Mouse (Mus musculus): ENCODE results near the gene Spaca7.
"Not testable (repeated sequence)": the region's sequence is repeated elsewhere in the genome, so short reads cannot be mapped to it uniquely, and the experiment has no call there.

Spaca7 gene

GRCm38 (mm10) chr8:12572814-12573534 lies at the start of gene Spaca7:
TSS of gene Spaca7 (plus strand) at chr8:12573029.
- DNase-seq (ENCODE audit: low spot score) = no peak

DNA sequence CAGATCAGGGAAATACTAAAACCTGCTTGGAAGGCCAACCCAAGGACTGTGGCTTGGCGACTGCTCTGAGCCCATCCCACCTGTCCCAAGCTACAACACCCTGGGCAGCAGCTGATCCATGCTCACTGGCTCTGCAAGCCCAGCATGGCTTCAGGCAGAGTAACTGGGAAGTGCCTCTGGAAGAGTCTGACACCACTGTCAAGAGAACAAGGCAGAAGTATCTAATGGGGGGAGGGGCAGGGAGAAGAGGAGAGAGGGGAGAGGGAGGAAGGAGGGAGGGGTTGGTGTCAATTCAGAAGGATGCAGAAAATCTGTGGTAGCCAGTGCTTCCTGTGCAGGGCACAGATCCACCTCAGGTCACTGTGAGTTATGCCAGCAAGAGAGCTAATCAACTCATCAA lies 48.5 kb upstream of the Spaca7 start:
- no peak for DNase-seq (ENCODE audit: low spot score)

DNA sequence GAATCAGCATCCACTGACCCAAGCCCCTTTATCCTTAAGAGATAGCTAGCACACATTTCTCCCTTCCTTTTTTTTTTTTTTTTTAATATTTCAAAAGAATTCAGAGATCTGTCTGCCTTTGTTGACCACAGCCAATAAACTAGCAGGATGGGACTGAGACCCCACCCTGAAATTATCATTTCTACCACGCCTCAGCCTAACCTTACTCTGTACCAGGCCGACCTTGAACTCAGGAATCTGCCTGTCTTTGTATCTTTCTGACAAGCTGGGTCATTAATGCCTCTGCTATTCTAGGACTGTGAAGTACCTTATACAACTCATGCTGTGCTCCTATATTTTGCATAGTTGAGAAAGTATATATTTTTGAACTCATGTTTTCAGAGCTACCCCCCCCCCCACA lies 44.2 kb upstream of the Spaca7 start:
- DNase-seq (ENCODE audit: low spot score) = no peak

DNA sequence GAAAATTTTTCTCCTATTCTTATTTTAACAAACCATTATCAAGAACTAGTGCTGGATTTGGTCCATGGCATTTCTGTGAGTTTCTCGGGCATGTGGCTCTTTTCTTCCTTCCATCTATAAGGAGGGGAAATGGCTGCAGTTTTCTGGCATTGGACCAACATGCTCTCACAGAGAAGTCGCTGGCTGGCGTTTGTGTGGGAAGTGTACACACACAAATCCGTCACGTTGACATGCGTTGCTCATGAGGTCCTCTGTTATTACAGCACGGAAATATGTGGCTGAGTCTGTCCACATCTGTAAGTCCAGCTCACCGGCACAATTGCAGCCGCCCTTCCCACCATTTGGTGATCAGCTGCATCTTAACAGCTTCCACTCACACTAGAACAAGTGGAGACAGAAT lies 37.2 kb upstream of the Spaca7 start:
- no peak for DNase-seq (ENCODE audit: low spot score)

DNA sequence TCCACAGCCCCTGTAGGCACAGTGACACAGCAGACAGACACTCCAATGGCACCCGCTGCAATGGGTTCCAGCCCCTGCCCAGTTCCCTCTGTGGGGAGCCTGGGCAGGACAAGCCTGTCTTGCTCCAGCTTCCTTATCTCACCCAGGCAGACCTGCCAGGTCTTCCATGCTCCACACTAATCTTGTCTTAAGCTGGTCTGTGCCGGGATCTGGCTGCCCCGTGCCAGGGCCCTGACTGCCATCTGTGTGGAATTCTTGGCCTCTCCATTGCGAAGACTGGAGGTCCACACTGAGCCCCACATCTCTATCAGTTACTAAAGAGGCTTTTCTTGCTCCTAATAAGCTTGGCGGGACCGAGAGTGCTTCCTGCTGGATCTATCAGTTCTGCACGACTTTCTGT lies 36.5 kb upstream of the Spaca7 start:
- no peak for DNase-seq (ENCODE audit: low spot score)

DNA sequence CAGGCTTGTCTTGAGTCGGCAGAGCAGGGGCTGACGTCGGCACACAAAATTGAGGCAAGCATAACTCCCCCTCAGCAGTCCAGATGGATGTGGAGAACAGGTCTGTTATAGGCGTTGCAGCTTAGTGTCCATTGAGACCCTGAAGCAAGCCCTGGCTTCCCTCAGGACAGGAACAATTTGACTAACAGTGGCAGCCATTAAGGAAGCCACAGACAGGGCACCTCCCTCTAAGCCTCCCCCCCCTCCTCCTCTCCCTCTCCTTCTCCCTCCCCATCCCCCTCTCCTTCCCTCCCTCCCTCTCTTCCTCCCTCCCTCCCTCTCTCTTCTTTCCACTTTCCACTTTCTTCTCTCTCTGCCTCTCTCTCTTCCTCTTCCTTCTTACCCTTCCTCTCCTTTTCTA lies 27.6 kb upstream of the Spaca7 start:
- no peak for DNase-seq (ENCODE audit: low spot score)

- no peak for DNase-seq (ENCODE audit: low spot score)
Observed at GRCm38 (mm10) chr8:12545671-12546070, 27.2 kb upstream of the Spaca7 start.

- DNase-seq (ENCODE audit: low spot score) = no peak
Observed at GRCm38 (mm10) chr8:12547466-12548220, 25.2 kb upstream of the Spaca7 start.

GRCm38 (mm10) chr8:12548255-12548654 lies 24.6 kb upstream of the Spaca7 start:
- no peak for DNase-seq (ENCODE audit: low spot score)

DNA sequence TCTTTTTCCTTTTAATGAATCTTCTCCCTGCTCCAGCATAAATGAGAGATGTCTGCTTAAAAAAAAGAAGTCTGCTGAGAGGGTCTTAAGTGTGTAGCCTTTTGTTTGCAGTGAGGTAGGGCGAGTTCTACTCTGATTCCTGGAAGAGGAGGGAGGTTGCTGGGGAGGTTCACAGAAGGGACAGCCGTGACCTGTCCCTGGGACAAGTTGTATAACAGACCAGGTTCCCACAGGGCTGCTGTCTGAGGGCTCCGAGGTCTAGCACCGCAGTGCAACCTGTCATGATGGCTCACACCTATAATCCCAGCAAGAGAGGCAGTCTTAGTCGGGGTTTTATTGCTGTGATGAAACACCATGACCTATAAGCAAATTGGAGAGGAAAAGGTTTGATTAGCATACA lies 24.1 kb upstream of the Spaca7 start:
- no peak for DNase-seq (ENCODE audit: low spot score)

- DNase-seq (ENCODE audit: low spot score) = no peak
Observed at GRCm38 (mm10) chr8:12555515-12556145, 17.2 kb upstream of the Spaca7 start.

- DNase-seq (ENCODE audit: low spot score) = no peak
Observed at GRCm38 (mm10) chr8:12558786-12559185, 14.0 kb upstream of the Spaca7 start.

- peak; percentile 67 for DNase-seq (ENCODE audit: low spot score)
Observed at GRCm38 (mm10) chr8:12561403-12561960, 11.3 kb upstream of the Spaca7 start.

DNA sequence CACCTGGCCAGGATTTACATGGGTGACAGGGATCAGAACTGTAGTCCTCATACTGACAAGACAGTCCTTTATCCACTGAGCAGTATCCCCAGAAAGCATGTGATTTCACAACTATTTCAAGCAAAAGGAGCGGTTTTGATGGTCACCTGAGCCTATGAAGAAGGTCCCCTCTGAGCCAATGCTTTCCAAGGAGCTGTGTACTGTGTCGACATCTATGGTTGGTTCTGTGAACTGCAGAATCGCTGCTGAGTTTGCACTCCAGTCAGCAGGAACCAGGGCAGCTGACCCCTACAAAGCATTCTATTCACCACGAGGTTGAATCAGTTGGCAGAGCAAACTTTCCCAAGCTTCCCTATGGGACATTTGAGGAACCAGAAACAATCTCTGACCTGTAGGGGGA lies 8.5 kb upstream of the Spaca7 start:
- peak; percentile 37 for DNase-seq (ENCODE audit: low spot score)

DNA sequence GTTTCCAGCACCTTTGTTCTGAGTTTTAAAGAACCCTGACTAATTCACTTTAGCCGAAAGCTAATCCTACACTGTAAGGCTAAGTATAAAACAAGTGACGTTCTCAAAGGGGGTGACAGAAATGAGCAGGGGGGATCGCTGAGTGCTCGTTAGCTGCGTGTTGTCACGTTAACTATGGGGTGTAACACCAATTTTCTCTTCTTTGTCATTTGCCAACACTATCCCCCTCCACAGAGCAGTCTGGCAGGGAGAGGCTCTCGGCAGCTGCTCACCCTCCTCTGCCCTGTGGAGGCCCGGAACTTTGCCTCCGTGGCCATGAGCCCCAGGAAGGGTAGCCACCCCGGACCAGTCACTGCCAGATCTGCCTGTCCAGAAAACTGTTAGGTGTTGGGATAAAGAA lies 7.3 kb upstream of the Spaca7 start:
- no peak for DNase-seq (ENCODE audit: low spot score)

GRCm38 (mm10) chr8:12566509-12566908 lies 6.3 kb upstream of the Spaca7 start:
- DNase-seq (ENCODE audit: low spot score) = no peak

DNA sequence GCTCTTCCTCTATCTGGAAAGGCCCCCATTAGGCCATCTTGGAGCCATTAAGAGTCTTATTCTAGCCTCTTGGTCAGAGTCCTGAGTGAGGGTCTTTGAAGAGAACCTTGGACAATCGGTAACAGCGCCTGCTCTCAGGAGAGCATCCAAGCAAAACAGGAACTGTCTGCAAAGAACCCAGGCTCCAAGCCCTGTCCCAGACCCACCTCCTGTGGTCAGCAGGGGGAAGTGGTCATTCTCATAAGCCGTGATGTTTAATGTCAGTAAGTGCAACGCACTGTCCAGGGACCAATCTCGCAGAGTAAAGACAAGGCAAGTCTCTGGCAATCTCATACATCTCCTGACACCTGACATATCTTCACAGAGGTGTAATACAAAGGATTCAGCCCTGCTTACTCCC lies 3.2 kb downstream of the Spaca7 start:
- no peak for DNase-seq (ENCODE audit: low spot score)

GRCm38 (mm10) chr8:12576739-12577138 lies 3.9 kb downstream of the Spaca7 start:
- DNase-seq (ENCODE audit: low spot score) = no peak

DNA sequence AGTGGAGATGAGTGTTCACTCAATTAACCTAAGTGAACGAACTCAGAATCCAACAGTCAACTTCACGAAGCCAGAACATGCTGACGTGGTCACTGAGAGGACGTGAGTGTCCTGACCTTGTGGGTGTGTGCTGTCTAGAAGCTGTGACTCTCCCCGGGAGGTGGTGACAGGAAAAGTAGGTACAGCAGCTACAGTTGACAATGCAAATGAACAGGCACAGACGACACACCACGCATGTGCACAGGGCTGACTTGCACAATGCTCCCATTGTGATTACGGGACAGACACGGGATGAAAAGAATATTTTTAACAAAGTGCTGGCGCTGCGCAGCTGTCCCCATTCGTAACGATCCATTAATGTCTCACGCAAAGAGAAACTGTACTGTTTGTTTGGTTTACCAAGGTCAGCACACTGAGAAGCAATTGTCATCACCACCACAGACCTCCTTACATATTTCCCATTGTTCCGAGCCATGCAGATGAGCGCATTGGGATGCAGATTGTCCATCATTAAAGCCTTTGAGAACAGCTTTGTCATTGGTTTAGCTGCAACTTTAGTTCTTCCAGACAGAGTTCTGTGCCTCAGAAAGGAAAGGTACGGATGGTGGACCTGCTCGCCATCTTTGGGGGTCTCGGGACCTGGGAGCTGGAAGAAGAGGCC lies 6.6 kb downstream of the Spaca7 start:
- DNase-seq (ENCODE audit: low spot score) = not testable (repeated sequence)

GRCm38 (mm10) chr8:12583785-12584184 lies 11.0 kb downstream of the Spaca7 start:
- no peak for DNase-seq (ENCODE audit: low spot score)

- DNase-seq (ENCODE audit: low spot score) = peak; percentile 68
Observed at GRCm38 (mm10) chr8:12607223-12607622, 34.4 kb downstream of the Spaca7 start.

GRCm38 (mm10) chr8:12608810-12609209 lies 36.0 kb downstream of the Spaca7 start:
- no peak for DNase-seq (ENCODE audit: low spot score)

All from adipocyte (in vitro differentiated cells).